Mouse (Mus musculus) stomach, postnatal 0 days (tissue): ENCODE measurements around the gene Rsph9. TPM values are rescaled to one million over a fixed set of nuclear protein-coding genes. Genes with fewer than 3 reads are reported as not detected.

Experiments used
- ATAC-seq: fragments of 200-750 bp; cut with Nextera tagmentation; 2 replicates; pipeline ENCODE4 v1.8.0; 2017; ENCODE audit not compliant: low FRiP score, low TSS enrichment
- DNase-seq: peaks from one replicate; pipeline ENCODE4 v3.0.0-alpha.2; 2016; ENCODE audit warnings: low spot score
- H3K27ac ChIP-seq: fragments of 300-500 bp; sonication (generic); replicated peaks from 2 replicates; pipeline ENCODE4 v1.5.1; 2014; ENCODE audit warnings: mild to moderate bottlenecking, control low read depth
- H3K27me3 ChIP-seq: fragments of 300-500 bp; sonication (generic); 2 replicates; pipeline ENCODE4 v1.6.1; 2014; ENCODE audit warnings: low read length; ENCODE audit not compliant: control insufficient read depth, insufficient read depth
- H3K36me3 ChIP-seq: fragments of 300-500 bp; sonication (generic); 2 replicates; pipeline ENCODE4 v1.6.1; 2014; ENCODE audit warnings: low read length, mixed read lengths; ENCODE audit not compliant: control insufficient read depth, insufficient read depth
- H3K4me1 ChIP-seq: fragments of 300-500 bp; sonication (generic); replicated peaks from 2 replicates; pipeline ENCODE4 v1.6.1; 2014; ENCODE audit warnings: antibody characterized with exemption; ENCODE audit not compliant: control insufficient read depth, insufficient read depth
- H3K4me2 ChIP-seq: fragments of 300-500 bp; sonication (generic); replicated peaks from 2 replicates; pipeline ENCODE4 v1.6.1; 2014; ENCODE audit warnings: low read depth, mild to moderate bottlenecking, control low read depth, moderate library complexity
- H3K4me3 ChIP-seq: fragments of 300-500 bp; sonication (generic); 2 replicates; pipeline ENCODE4 v1.5.1; 2014; ENCODE audit warnings: low read depth, low read length, control low read depth
- H3K9ac ChIP-seq: fragments of 300-500 bp; sonication (generic); 2 replicates; pipeline ENCODE4 v1.6.1; 2014; ENCODE audit warnings: mild to moderate bottlenecking, low read length, control low read depth, mixed read lengths
- H3K9me3 ChIP-seq: fragments of 300-500 bp; sonication (generic); 2 replicates; pipeline ENCODE4 v1.6.1; 2016; ENCODE audit warnings: low read length; ENCODE audit not compliant: control insufficient read depth
- CTCF ChIP-seq: IDR thresholded peaks from 2 replicates; pipeline ENCODE4 v1.5.1; 2016; ENCODE audit warnings: antibody characterized with exemption, low read depth, mild to moderate bottlenecking, moderate library complexity
- EP300 ChIP-seq: optimal IDR thresholded peaks from 2 replicates; pipeline ENCODE3; 2016; ENCODE audit warnings: antibody characterized with exemption
- WGBS: fragments of 180-500 bp; shearing (Covaris S2); extraction: QIAGEN DNeasy Blood & Tissue Kit; methylation state at CpG from one replicate; pipeline ENCODE4 v1.1.7; 2014; 5-methylcytosine and 5-hydroxymethylcytosine counted together
- polyA plus RNA-seq: library from polyadenylated mRNA; unstranded; fragments of >200 nt; fragmentation: Nextera tagmentation; extraction: Ambion mirVana; gene quantifications from 2 replicates; pipeline ENCODE4 v1.2.1, GENCODE M21; 2015

Rsph9 gene
- polyA plus RNA-seq, 1 experiment from 2014 or later = 13.1 TPM

DNA sequence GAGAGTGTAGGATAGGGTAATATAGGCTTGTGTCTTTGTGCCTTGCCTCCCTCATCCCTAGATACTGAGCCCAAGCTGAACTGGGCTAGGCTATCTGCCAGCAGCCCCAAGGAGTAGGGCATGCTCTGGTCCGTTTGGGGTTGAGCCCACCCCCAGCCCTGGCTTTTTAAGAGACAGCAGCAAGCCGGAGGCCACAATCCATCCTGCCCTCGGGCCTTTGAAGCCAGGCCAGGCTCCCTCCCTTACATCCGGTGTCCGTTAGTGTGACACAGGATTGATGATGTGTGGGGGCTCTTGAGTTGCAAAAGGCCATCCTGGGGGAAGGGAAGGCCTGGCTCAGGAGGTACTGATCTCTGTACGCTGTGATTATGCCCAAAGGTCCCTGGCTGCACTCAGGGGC, 17.4 kb downstream of the Rsph9 start:
- TF ChIP-seq CTCF (no peak), EP300 (no peak)
- H3K4me1 ChIP-seq = no peaks in the 10 kb centered on the region
- no peaks in the 10 kb centered on the region for H3K9me3 ChIP-seq
- WGBS = 44% methylated on average over 6 of the region's 6 CpGs
- ATAC-seq = no peak
- no peak overlapping the region for H3K9ac ChIP-seq
- no peak overlapping the region for H3K4me3 ChIP-seq
- no peak overlapping the region for H3K4me2 ChIP-seq
- DNase-seq = no peak
- H3K27ac ChIP-seq = no peak overlapping the region
- no peaks in the 10 kb centered on the region for H3K27me3 ChIP-seq
- peaks cover 30% of the 10 kb centered on the region for H3K36me3 ChIP-seq

DNA sequence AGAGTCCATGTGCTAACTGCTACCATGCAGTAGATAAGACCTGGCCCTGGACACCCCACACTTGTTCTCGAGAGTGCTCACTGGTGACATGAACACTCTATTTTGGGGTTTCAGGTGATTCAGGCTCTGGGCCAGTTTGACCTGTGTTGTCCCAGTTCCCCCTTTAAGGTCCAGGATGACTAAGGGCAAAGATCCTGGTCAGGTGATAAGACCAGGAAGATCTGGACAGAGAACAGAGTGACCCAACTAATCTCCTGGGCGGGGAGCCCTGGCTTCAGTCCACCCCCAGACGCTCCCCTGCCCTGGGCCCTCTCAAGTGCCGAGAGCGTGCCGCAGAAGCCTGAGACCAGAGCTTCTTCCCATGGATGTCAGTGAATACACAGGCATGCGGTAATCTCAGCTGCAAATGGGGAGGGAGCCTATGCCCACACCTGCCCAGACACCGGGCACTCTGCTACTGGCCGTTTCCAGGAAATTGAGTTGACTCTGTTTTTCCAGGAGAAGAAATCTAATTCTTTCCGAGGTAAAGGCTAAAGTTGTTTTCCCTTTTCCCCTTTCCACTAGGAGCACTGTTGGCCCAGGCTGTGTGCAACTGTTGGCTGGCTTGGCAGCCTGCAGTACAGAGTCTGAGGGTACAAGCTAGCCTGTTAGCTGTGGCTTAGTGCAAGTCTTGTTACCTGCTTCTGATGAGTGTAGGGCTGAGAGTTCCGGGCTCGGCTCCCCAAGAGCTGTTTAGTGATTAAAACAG, 19.9 kb downstream of the Rsph9 start:
- H3K9me3 ChIP-seq = no peaks in the 10 kb centered on the region
- 78% methylated on average over 12 of the region's 12 CpGs for WGBS
- 0 out of 2 replicates have a peak, but pooled peaks have one; percentile 6 for TF ChIP-seq CTCF
- TF ChIP-seq EP300 = no peak

DNA sequence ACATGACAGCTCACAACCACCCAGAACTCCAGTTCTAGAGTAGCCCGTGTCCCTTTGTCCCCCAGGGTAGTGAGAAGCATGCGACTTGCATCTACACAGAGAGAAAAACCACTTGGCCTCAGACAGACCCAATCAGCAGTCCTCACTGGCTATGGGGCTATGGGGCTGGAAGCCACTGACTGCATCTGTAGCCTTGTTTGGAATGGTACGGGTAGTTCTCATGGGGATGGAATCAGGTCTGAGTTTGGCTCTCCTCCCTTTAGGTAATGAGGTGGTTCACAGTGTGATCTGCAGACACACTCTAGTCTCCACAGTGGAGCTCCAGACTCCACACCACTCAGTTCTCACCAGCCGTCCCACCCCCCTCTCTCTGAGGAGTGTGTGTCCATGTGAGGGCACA, 20.7 kb downstream of the Rsph9 start:
- H3K27ac ChIP-seq = no peak overlapping the region

More for the DNA sequence above, 19.9 kb downstream of the Rsph9 start:
- H3K36me3 ChIP-seq = peaks cover 33% of the 10 kb centered on the region
- H3K4me3 ChIP-seq = no peak overlapping the region
- peak; percentile 10; the same call in 1 of the 2 replicates for ATAC-seq
- no peak overlapping the region for H3K9ac ChIP-seq
- no peaks in the 10 kb centered on the region for H3K4me1 ChIP-seq
- no peak overlapping the region for H3K27ac ChIP-seq
- no peak overlapping the region for H3K4me2 ChIP-seq
- no peaks in the 10 kb centered on the region for H3K27me3 ChIP-seq
- no peak for DNase-seq

GRCm38 (mm10) chr17:46122791-46123190, 21.2 kb downstream of the Rsph9 start:
- Histone ChIP-seq H3K9ac (no peak overlapping the region), H3K4me2 (no peak overlapping the region), H3K36me3 (peaks cover 35% of the 10 kb centered on the region), H3K4me1 (no peaks in the 10 kb centered on the region), H3K4me3 (no peak overlapping the region), H3K9me3 (no peaks in the 10 kb centered on the region), H3K27ac (no peak overlapping the region), H3K27me3 (no peaks in the 10 kb centered on the region)
- DNase-seq = no peak
- ATAC-seq = no peak
- TF ChIP-seq EP300 = no peak
- TF ChIP-seq CTCF = no peak
- WGBS = 94% methylated on average over 4 of the region's 4 CpGs

More for the DNA sequence above, 20.7 kb downstream of the Rsph9 start:
- Histone ChIP-seq H3K9ac (no peak overlapping the region), H3K4me3 (no peak overlapping the region), H3K27me3 (no peaks in the 10 kb centered on the region), H3K4me2 (no peak overlapping the region), H3K9me3 (no peaks in the 10 kb centered on the region), H3K4me1 (no peaks in the 10 kb centered on the region), H3K36me3 (peaks cover 32% of the 10 kb centered on the region)
- no peak for DNase-seq
- TF ChIP-seq CTCF = no peak
- TF ChIP-seq EP300 = no peak
- WGBS = 92% methylated on average over 4 of the region's 4 CpGs
- no peak for ATAC-seq

DNA sequence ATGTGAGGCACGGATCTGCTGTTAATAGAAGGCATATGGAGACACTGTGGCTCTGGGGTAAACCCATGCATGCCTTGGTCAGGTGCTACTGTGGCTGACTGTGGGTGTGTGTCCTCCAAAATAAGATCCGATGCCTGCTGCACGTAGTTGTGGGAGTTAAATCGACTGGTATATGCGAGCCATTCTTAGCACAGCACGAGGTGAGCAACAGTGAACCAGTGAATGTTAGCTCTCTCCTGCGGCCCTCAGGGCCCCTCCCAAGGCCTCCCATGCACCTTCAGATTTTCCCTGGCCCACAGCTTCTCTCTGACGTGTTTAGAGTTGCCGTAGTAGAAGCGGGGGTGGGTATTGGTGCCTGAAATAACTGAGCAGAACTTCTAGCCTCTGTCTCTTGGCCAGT, 24.4 kb downstream of the Rsph9 start:
- Histone ChIP-seq H3K4me3 (no peak overlapping the region), H3K9ac (no peak overlapping the region), H3K27me3 (no peaks in the 10 kb centered on the region), H3K36me3 (peaks cover 13% of the 10 kb centered on the region; the same call in 1 of the 2 replicates), H3K9me3 (no peaks in the 10 kb centered on the region), H3K4me2 (no peak overlapping the region), H3K4me1 (no peaks in the 10 kb centered on the region), H3K27ac (no peak overlapping the region)
- DNase-seq (no peak), ATAC-seq (no peak)
- whole genome bisulfite sequencing = 87% methylated on average over 10 of the region's 10 CpGs
- no peak for TF ChIP-seq EP300

DNA sequence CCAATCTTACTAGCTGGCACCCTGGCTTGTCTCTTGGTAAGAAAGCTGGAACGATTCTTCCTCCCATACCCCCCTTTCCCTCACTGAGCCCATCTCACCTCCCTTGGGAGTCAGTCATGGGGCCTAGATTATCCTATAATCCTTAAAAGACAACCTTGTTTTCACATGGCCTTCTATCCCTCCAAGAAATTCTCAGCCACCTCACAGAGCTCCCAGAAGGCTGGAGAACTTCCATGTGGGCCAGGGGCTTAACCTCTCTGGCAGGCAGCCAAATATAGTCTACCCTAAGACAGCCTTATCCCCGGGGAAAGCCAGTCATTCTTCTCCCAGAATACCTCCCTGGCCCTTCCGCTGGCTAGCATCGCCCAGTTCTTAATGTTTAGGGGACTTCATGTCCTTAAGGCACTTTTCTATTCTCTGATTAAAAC, 25.6 kb downstream of the Rsph9 start:
- Histone ChIP-seq H3K36me3 (peaks cover 11% of the 10 kb centered on the region; the same call in 1 of the 2 replicates), H3K9ac (no peak overlapping the region), H3K27me3 (no peaks in the 10 kb centered on the region), H3K4me3 (no peak overlapping the region), H3K4me2 (no peak overlapping the region), H3K4me1 (no peaks in the 10 kb centered on the region), H3K27ac (no peak overlapping the region), H3K9me3 (no peaks in the 10 kb centered on the region)
- TF ChIP-seq EP300 (no peak), CTCF (no peak)
- DNase-seq (no peak), ATAC-seq (no peak)
- 54% methylated on average over 4 of the region's 4 CpGs for WGBS
